Mouse (Mus musculus) MEL (cell line): ENCODE measurements around the gene Kcna7. TPM values are rescaled to one million over a fixed set of nuclear protein-coding genes. Genes with fewer than 3 reads are reported as not detected.

Experiments
- DNase-seq: peaks from one replicate; pipeline ENCODE4 v3.0.0; 2011; ENCODE audit warnings: low read depth, low spot score
- H3K27ac ChIP-seq: 2 replicates; pipeline ENCODE4 v1.5.1; 2012; ENCODE audit warnings: low read depth, mild to moderate bottlenecking, control low read depth, low read length, moderate library complexity; ENCODE audit not compliant: control insufficient read depth
- H3K27me3 ChIP-seq, 2 experiments: fragments of 150-350 bp in 1 of 2; sonication (generic) in 1 of 2; 2 replicates each; pipeline ENCODE4 v1.6.1; 2012; ENCODE audit warnings: low read length in 2 of 2, mild to moderate bottlenecking in 2 of 2, improper control_type of control experiment in 1 of 2, moderate library complexity in 1 of 2; ENCODE audit not compliant: insufficient read depth in 2 of 2, control insufficient read depth in 1 of 2
- H3K36me3 ChIP-seq, 2 experiments: 2 replicates each; pipeline ENCODE4 v1.6.1; 2012 to 2014; ENCODE audit warnings: low read length in 2 of 2, improper control_type of control experiment in 1 of 2, inconsistent platforms in 1 of 2, mild to moderate bottlenecking in 1 of 2; ENCODE audit not compliant: insufficient read depth in 2 of 2, control insufficient read depth in 1 of 2
- H3K4me1 ChIP-seq, 2 experiments: fragments of 150-350 bp in 1 of 2; sonication (generic) in 1 of 2; 2 replicates each; pipeline ENCODE4 v1.6.1; 2012; ENCODE audit warnings: low read length in 2 of 2, improper control_type of control experiment in 1 of 2, mild to moderate bottlenecking in 1 of 2; ENCODE audit not compliant: insufficient read depth in 2 of 2, control insufficient read depth in 1 of 2
- H3K4me3 ChIP-seq, 2 experiments: fragments of 150-350 bp in 1 of 2; sonication (generic) in 1 of 2; 2 replicates each; pipeline ENCODE4 v1.5.1; 2012; ENCODE audit warnings: low read depth in 2 of 2, low read length in 2 of 2, mild to moderate bottlenecking in 2 of 2, moderate library complexity in 2 of 2, control low read depth in 1 of 2, improper control_type of control experiment in 1 of 2; ENCODE audit not compliant: control insufficient read depth in 1 of 2, insufficient read depth in 1 of 2
- H3K79me2 ChIP-seq: 2 replicates; pipeline ENCODE4 v1.6.1; 2012; ENCODE audit warnings: mild to moderate bottlenecking, low read length, moderate library complexity; ENCODE audit not compliant: control insufficient read depth, poor library complexity, insufficient read depth
- H3K9ac ChIP-seq: 2 replicates; pipeline ENCODE4 v1.6.1; 2012; ENCODE audit warnings: low read depth, mild to moderate bottlenecking, control low read depth, low read length, moderate library complexity; ENCODE audit not compliant: control insufficient read depth, poor library complexity, severe bottlenecking
- H3K9me3 ChIP-seq: fragments of 150-350 bp; sonication (generic); replicated peaks from 2 replicates; pipeline ENCODE4 v1.6.1; 2012; ENCODE audit warnings: mild to moderate bottlenecking, low read length, improper control_type of control experiment, moderate library complexity; ENCODE audit not compliant: insufficient read depth
- BHLHE40 ChIP-seq: IDR thresholded peaks from 2 replicates; pipeline ENCODE4 v1.6.1; 2012; ENCODE audit warnings: low read depth, mild to moderate bottlenecking, inconsistent platforms, low read length, improper control_type of control experiment, borderline replicate concordance
- CHD2 ChIP-seq: IDR thresholded peaks from 2 replicates; pipeline ENCODE4 v1.6.1; 2011; ENCODE audit warnings: low read length, improper control_type of control experiment
- CTCF ChIP-seq, 3 experiments: IDR thresholded peaks in 2 of 3; conservative IDR thresholded peaks in 1 of 3; 2 replicates each; pipeline ENCODE4 v1.5.1; 2011 to 2012; ENCODE audit warnings: low read length in 3 of 3, low read depth in 2 of 3, mild to moderate bottlenecking in 2 of 3, improper control_type of control experiment in 1 of 3, inconsistent platforms in 1 of 3, mixed read lengths in 1 of 3, moderate library complexity in 1 of 3; ENCODE audit not compliant: control insufficient read depth in 1 of 3, insufficient read depth in 1 of 3, poor library complexity in 1 of 3, severe bottlenecking in 1 of 3
- E2F4 ChIP-seq: IDR thresholded peaks from 2 replicates; pipeline ENCODE4 v1.6.1; 2011; ENCODE audit warnings: low read depth, low read length, improper control_type of control experiment, borderline replicate concordance
- EP300 ChIP-seq, 2 experiments: IDR thresholded peaks; 2 replicates each; pipeline ENCODE4 v1.6.1; 2011; ENCODE audit warnings: improper control_type of control experiment in 2 of 2, low read length in 2 of 2, low read depth in 1 of 2, mild to moderate bottlenecking in 1 of 2
- GABPA ChIP-seq: IDR thresholded peaks from 2 replicates; pipeline ENCODE4 v1.6.1; 2012; ENCODE audit warnings: low read depth, mild to moderate bottlenecking, inconsistent platforms, low read length, improper control_type of control experiment, moderate library complexity
- GATA1 ChIP-seq: IDR thresholded peaks from 2 replicates; pipeline ENCODE4 v1.6.1; 2011; ENCODE audit warnings: low read depth, low read length, improper control_type of control experiment
- KAT2A ChIP-seq: conservative IDR thresholded peaks from 2 replicates; pipeline ENCODE4 v1.6.1; 2012; ENCODE audit warnings: low read depth, low read length, improper control_type of control experiment, inconsistent platforms
- MAFK ChIP-seq: IDR thresholded peaks from 2 replicates; pipeline ENCODE4 v1.6.1; 2011; ENCODE audit warnings: low read depth, mild to moderate bottlenecking, low read length, improper control_type of control experiment, borderline replicate concordance
- MAX ChIP-seq: IDR thresholded peaks from 2 replicates; pipeline ENCODE4 v1.6.1; 2011; ENCODE audit warnings: low read length, improper control_type of control experiment
- MYC ChIP-seq: IDR thresholded peaks from 2 replicates; pipeline ENCODE4 v1.6.1; 2011; ENCODE audit warnings: low read depth, mild to moderate bottlenecking, low read length, improper control_type of control experiment, moderate library complexity
- POLR2A ChIP-seq, 2 experiments: IDR thresholded peaks; 2 replicates each; pipeline ENCODE4 v1.6.1; 2011 to 2012; ENCODE audit warnings: low read length in 2 of 2, mild to moderate bottlenecking in 2 of 2, control low read depth in 1 of 2, improper control_type of control experiment in 1 of 2, low read depth in 1 of 2, moderate library complexity in 1 of 2; ENCODE audit not compliant: control insufficient read depth in 1 of 2, insufficient read depth in 1 of 2, poor library complexity in 1 of 2
- TCF12 ChIP-seq: IDR thresholded peaks from 2 replicates; pipeline ENCODE4 v1.6.1; 2014; ENCODE audit warnings: low read depth, mild to moderate bottlenecking, inconsistent platforms, low read length, improper control_type of control experiment, moderate library complexity
- USF1 ChIP-seq: IDR thresholded peaks from 2 replicates; pipeline ENCODE4 v1.6.1; 2014; ENCODE audit warnings: low read depth, mild to moderate bottlenecking, inconsistent platforms, low read length, improper control_type of control experiment, moderate library complexity
- ZMIZ1 ChIP-seq: IDR thresholded peaks from 2 replicates; pipeline ENCODE4 v1.6.1; 2012; ENCODE audit warnings: low read depth, mild to moderate bottlenecking, inconsistent platforms, low read length, improper control_type of control experiment, moderate library complexity
- polyA plus RNA-seq, 2 experiments: library from polyadenylated mRNA; stranded (reverse) in 1 of 2; unstranded in 1 of 2; fragments of >175 nt in 1 of 2; fragments of >200 nt in 1 of 2; gene quantifications; 2 replicates each; pipeline versions ENCODE4 v1.2.1 to v1.2.4; 2012; ENCODE audit warnings: low replicate concordance in 2 of 2, low read depth in 1 of 2; ENCODE audit not compliant: insufficient read length in 2 of 2, insufficient read depth in 1 of 2, missing spikeins in 1 of 2
- total RNA-seq: library from RNA; depleted of rRNA; stranded (reverse); fragments of 300-350 nt; gene quantifications from 2 replicates; pipeline ENCODE4 v1.2.3, GENCODE M21; 2012

Gene Kcna7
- total and polyA plus RNA-seq, 3 experiments: 0.06 TPM; not detected in 2

GRCm38 (mm10) chr7:45376057-45376456, 29.4 kb upstream of the Kcna7 start:
- no peak overlapping the region for H3K4me3 ChIP-seq
- H3K9ac ChIP-seq: no peak overlapping the region
- TF ChIP-seq E2F4 (no peak), CHD2 (no peak), EP300 (IDR thresholded peaks at IDR 0.05; ENCODE audit: low read depth in 1 of 2, low read length in 2 of 2) (no peak), KAT2A (no peak), POLR2A (IDR thresholded peaks at IDR 0.05; ENCODE audit: control insufficient read depth in 1 of 2, insufficient read depth in 1 of 2, low read depth in 1 of 2, low read length in 2 of 2, poor library complexity in 1 of 2) (no peak; a peak in 1 of 4 replicates), GABPA (no peak), ZMIZ1 (0 out of 2 replicates have a peak, but pooled peaks have one; percentile 33), USF1 (no peak), MAFK (no peak)
- TF ChIP-seq, all 39 proteins: peak for 1
- no peak for DNase-seq
- Histone ChIP-seq H3K27me3 (no peaks in the 10 kb centered on the region), H3K4me1 (peaks cover 3 to 6% of the 10 kb centered on the region in 2 experiments; a peak in 3 of 4 replicates), H3K36me3 (peaks cover 30 to 34% of the 10 kb centered on the region in 2 experiments), H3K9me3 (no peaks in the 10 kb centered on the region), H3K79me2 (no peaks in the 10 kb centered on the region; the same call in 1 of the 2 replicates), H3K27ac (no peak overlapping the region)

GRCm38 (mm10) chr7:45386077-45386476, 19.4 kb upstream of the Kcna7 start:
- Histone ChIP-seq H3K9me3 (no peaks in the 10 kb centered on the region), H3K27ac (no peak overlapping the region), H3K4me3 (no peak overlapping the region), H3K4me1 (no peaks in the 10 kb centered on the region), H3K27me3 (no peaks in the 10 kb centered on the region), H3K79me2 (peaks cover 12% of the 10 kb centered on the region), H3K36me3 (peaks cover 25 to 66% of the 10 kb centered on the region in 2 experiments), H3K9ac (no peak overlapping the region)
- DNase-seq: peak; percentile 57
- TF ChIP-seq BHLHE40 (no peak), CTCF (IDR thresholded peaks at IDR 0.05 in 2 of 3, conservative IDR thresholded peaks at IDR 0.05 in 1 of 3; ENCODE audit: control insufficient read depth in 1 of 3, insufficient read depth in 1 of 3, low read depth in 2 of 3, low read length in 3 of 3, poor library complexity in 1 of 3, severe bottlenecking in 1 of 3) (peak; percentile 32 to 49 (median 49); a peak in 4 of 6 replicates), GATA1 (no peak), MYC (0 out of 2 replicates have a peak, but pooled peaks have one; percentile 18), POLR2A (IDR thresholded peaks at IDR 0.05; ENCODE audit: control insufficient read depth in 1 of 2, insufficient read depth in 1 of 2, low read depth in 1 of 2, low read length in 2 of 2, poor library complexity in 1 of 2) (0 out of 4 replicates have a peak, but pooled peaks of 1 of the 2 experiments have one; percentile 32), MAX (peak; percentile 35; the same call in 1 of the 2 replicates), USF1 (peak; percentile 44; the same call in 1 of the 2 replicates), TCF12 (no peak)
